Mouse (Mus musculus) NIH3T3 (cell line): ENCODE results near the gene Tepsin.
A peak's percentile ranks its signal among the peaks of the same experiment; 100 is the strongest.

ENCODE experiments used
- DNase-seq: peaks from one replicate; pipeline ENCODE4 v3.0.0-alpha.2; 2012; ENCODE audit warnings: low read depth

Tepsin gene

GRCm38 (mm10) chr11:120111033-120111432 is 12.5 kb upstream of the Tepsin start:
- peak; percentile 85 for DNase-seq

DNA sequence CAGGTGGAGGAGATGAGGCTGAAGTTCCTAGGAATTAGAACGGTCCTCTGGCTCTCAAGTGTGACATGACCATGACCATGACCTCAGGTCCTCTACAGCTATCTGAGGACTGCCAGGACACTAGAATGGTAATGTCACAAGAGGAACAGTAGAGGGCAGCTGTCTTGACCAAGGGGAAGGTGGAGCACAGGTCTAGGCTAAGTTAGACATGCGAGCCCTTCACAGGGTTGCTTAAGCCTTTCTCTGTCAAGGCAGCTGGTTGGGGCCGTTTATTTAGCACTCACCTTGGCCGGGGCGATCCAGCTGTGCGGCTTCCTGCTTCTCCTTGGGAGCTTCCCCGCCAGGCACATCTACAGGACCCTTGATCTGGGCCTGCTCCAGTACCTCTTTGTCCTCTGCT is 12.0 kb upstream of the Tepsin start:
- peak; percentile 41 for DNase-seq

- no peak for DNase-seq
These were observed 11.2 kb upstream of the Tepsin start for GRCm38 (mm10) chr11:120109558-120110210.

DNA sequence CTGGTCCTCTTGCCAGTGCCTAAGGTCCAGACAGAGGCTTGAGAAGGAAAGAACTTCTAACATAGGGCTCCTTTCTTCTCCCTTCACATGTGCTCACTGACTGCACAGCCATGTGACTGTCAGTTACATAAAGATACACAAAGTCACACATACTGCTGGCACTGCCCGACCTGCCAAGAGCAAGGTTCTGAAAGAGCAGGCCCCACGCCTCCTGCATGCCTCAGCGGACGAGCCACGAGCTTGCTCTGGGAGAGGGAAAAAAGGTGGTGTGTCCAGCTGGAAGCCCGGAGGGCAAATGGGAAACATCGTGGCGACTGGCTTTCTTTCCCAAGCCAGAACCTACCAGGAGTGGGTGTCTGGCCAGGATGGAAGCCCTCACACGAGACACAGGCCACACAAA is 9.3 kb upstream of the Tepsin start:
- DNase-seq, result no peak

DNA sequence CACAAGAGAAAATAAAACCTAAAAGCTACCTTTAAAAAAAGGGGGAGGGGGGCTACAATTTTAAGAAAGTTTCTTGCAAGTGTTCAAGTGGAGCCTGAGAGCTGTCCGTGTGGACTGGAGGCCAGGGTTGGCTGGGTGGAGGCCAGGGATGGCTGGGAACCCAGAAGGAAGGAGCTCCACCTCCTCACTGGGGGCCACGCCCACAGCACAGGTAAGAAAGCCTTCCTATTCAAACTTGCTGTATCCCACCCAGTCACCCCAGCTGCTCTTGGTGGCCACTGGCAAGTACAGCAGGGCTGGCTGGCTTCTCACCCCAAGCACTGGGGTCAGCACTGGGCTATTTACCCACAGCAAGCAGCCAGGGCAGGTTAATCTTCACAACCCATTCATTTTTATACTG is 8.5 kb upstream of the Tepsin start:
- no peak for DNase-seq

- DNase-seq, result no peak
These were observed 5.0 kb upstream of the Tepsin start for GRCm38 (mm10) chr11:120103431-120103997.

DNA sequence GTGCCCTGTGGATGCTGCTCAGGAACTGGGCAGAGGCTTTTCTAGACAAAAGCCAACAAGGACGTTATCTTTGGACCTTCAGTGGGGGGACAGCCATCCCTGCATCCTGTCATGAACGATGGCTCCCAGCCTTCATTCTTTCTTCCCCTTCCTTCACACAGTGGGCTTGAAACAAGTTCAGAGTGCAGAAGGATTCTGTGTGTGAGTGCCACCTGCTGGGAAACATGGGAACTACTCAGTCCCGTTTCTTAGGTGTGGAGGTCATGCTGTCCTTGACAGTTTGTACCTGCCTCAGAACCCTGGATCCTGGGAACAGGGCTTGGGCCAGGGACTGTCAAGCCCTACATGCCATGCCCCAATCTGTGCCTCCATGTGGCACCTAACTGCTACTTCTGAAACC is 2.5 kb upstream of the Tepsin start:
- peak; percentile 83 for DNase-seq

DNA sequence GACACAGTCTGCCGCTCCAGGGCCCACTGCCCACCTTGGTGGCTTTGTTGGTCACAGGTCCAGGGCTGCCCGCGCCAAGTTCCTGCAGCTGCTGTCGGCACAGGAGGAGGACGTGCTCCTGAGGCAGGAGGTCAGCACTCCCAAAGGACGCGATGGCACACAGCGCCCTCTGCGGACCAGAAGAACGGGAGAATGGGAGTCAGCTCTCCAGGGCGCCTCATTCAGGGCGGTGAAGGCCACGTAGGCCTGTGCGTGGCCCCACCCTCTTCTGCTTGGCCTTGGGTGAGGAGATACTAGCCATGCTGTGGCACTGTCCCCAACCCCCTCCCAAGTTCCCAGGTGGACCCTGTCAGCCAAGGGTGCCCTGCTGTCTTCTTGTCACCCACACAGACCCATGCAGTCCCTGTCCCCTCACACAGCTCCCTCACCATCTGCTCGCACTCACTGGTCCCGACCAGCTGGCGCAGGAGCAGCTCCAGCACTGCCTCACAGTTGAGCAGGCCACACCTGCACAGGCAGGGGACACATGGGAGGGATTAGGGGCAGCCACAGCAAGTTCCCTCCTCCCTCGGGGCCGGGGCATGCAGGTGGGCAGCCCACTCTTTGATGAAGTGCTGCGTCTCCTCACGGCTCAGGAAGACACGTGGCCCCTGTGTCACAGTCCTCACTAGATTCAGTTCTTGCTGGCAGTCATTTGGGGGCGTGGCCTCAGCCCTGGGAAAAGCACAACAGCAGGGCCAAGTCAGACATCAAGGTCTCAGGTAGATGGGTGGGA is 5.5 kb downstream of the Tepsin start:
- DNase-seq, result no peak

DNA sequence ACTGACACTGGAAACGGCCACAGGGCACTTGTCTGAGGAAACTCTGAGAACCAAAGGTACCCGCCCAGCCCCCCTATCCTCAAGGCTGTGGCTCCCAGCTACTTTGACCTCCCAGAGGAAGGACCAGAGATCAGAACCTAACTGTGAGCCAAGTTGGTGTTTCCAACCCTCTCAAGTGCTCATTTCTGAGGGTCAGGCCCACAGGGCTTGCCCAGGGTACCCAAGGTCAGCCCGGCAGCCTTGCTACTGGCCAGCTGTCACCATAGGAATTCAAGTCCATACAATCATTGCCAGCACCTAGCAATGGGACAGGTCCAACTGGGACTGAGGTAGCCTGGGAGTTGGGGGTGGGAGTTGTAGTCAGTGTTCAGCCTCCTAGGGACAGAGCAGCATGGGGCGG is 7.9 kb downstream of the Tepsin start:
- DNase-seq, result no peak

DNA sequence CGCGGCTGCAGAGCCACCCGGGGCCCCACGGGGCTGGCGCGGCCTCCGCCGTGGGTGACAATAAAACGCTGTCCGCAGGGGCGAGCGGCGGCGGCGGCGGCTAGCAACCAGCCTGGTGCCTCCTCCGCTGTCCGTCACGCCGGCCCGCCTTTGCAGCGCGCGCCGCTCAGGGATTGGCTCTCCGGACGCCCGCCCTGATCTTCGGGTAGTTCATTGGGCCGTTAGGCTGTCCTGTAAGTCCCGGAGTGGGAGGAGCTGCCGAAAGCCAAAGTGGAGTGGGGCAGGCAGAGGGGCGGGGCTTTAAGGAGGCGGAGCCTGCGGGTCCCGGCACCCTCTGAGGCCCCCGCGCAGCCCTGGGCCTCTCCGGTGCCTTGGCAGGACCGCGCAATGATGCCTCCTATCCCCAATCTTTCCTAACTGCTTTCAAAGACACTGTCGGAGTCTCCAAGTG is 11.8 kb downstream of the Tepsin start, which contains the start of gene Cep131:
Gene Cep131, minus strand, starts transcription at position 126 of the 451 bp plus-strand sequence.
- peak; percentile 99 for DNase-seq

DNA sequence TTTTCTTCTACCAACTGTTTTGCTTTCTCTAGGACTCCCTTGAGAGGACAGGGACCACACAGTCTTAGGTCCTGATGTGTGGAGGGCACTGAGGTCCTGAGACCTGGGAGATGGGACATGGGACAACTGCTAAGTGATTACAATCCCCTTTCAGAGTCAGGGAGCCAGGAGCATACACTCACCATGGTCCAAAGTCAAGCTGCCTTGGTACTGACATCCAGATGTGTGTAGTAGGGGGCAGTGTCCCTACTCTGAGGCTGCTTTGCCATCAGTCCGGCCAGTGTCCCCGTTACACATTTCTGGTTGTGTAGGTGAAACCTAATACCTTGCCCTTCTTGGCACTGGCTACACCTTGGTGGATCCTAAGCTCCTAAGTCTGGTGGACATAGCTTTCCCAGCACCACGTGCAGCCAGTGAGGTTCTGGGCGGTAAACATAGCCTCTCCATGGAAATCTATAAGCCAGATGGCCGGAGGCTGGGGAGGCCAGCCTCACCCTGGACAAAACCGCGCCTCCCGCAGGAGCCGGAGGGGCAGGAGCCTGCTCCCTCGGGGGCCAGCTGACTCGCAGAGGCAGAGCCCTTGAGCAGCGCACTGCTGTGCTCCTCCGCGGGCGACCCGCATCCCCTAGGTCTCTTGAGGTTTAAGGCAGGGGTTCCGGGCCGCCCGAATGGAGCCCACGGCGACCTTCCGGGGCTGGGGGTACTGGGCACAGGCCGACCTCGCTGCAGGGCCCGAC is 12.5 kb downstream of the Tepsin start:
- peak; percentile 73 for DNase-seq

GRCm38 (mm10) chr11:120080282-120080681 is 18.2 kb downstream of the Tepsin start:
- DNase-seq, result no peak

- peak; percentile 20 for DNase-seq
These were observed 22.3 kb downstream of the Tepsin start for GRCm38 (mm10) chr11:120076191-120076590.

GRCm38 (mm10) chr11:120072986-120073647 is 25.4 kb downstream of the Tepsin start:
- DNase-seq, result peak; percentile 15

- DNase-seq, result no peak
These were observed 26.7 kb downstream of the Tepsin start for GRCm38 (mm10) chr11:120071731-120072320.

DNA sequence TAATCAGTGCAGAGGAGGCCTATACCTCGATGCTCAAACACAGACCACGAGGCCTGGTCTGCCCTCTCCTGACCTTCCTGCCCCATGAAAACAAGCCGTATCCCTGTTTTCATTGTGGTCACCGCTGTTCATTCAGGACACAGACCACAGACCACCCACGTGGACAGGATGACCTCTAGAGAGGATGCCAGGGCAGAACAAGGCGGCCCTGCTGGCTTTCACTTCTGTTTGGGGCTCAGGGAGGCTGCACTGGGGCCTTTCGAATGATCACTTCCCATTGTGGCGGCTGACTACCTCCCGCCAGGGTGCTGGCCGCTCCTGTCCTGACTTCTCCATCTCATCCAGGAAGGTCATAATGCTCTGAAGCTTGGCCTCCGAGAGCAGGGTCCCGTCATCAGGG is 27.5 kb downstream of the Tepsin start:
- DNase-seq, result no peak

- DNase-seq, result no peak
These were observed 28.1 kb downstream of the Tepsin start for GRCm38 (mm10) chr11:120070286-120070930.

DNA sequence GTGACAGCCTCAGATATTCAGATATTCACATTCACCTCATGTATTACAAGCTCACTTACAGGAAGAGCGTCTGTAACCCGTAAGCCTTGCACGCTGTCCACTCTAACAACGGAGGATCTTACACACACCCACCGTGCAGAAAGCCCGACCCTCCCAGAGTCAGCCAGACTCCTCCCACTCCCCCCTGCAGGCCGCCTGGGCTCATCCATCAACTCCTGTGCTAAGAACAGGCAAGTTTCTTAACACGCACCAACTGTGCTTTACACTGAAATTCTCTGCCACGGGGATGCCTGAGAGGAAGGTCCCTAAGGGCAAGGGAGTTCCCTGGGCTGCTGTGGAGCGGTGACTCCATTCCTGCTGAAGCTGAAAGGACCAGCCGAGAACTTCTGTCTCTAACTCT is 29.3 kb downstream of the Tepsin start:
- DNase-seq, result no peak

DNA sequence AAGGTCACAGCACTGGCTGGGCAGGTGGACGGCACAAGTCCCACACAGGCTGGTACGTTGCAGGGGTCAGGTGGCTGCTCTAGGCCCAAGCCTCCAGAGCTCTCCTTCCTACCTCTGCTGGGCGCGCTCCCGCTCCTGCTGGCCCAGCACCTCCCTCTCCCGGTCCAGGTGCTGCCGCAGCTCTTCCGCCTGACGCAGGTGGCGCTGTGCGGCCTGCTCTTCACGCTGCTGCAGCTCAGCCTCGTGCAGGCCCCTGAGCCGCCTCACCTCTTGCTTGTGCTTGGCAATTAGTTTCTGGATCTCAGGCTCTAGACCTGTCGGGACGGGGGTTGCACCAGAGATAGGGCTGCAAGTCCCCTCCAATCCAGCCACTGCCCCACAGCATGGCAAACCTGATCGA is 30.7 kb downstream of the Tepsin start:
- no peak for DNase-seq

- peak; percentile 61 for DNase-seq
These were observed 33.2 kb downstream of the Tepsin start for GRCm38 (mm10) chr11:120065291-120065690.

GRCm38 (mm10) chr11:120064668-120065040 is 33.9 kb downstream of the Tepsin start:
- DNase-seq, result no peak
